Mouse (Mus musculus) neural tube, embryonic 11.5 days (tissue): ENCODE results near the gene Zfp866. TPM values are rescaled to one million over a fixed set of nuclear protein-coding genes. Genes with fewer than 3 reads are reported as not detected.

ENCODE experiments used
- ATAC-seq: fragments of 200-750 bp; cut with Nextera tagmentation; 2 replicates; pipeline ENCODE4 v1.8.0; 2017; ENCODE audit warnings: moderate number of reproducible peaks, mild to moderate bottlenecking, moderate TSS enrichment, moderate library complexity; ENCODE audit not compliant: insufficient read depth, low FRiP score, low TSS enrichment
- DNase-seq: peaks from one replicate; pipeline ENCODE4 v3.0.0-alpha.2; 2015; ENCODE audit warnings: low spot score
- H3K27ac ChIP-seq: fragments of 300-500 bp; sonication (generic); 2 replicates; pipeline ENCODE4 v1.5.1; 2014; ENCODE audit warnings: low read depth, mild to moderate bottlenecking, low read length
- H3K27me3 ChIP-seq: fragments of 300-500 bp; sonication (generic); 2 replicates; pipeline ENCODE4 v1.6.1; 2014; ENCODE audit warnings: mild to moderate bottlenecking, low read length, mixed read lengths; ENCODE audit not compliant: control insufficient read depth, insufficient read depth
- H3K36me3 ChIP-seq: fragments of 300-500 bp; sonication (generic); 2 replicates; pipeline ENCODE4 v1.6.1; 2014; ENCODE audit warnings: mild to moderate bottlenecking, low read length, moderate library complexity, mixed read lengths; ENCODE audit not compliant: control insufficient read depth, insufficient read depth
- H3K4me1 ChIP-seq: fragments of 300-500 bp; sonication (generic); 2 replicates; pipeline ENCODE4 v1.6.1; 2014; ENCODE audit warnings: low read length, mixed read lengths; ENCODE audit not compliant: control insufficient read depth, insufficient read depth
- H3K4me2 ChIP-seq: fragments of 300-500 bp; sonication (generic); 2 replicates; pipeline ENCODE4 v1.6.1; 2014; ENCODE audit warnings: low read depth, mild to moderate bottlenecking, moderate library complexity
- H3K4me3 ChIP-seq: fragments of 300-500 bp; sonication (generic); 2 replicates; pipeline ENCODE4 v1.5.1; 2014; ENCODE audit warnings: low read depth, low read length
- H3K9ac ChIP-seq: fragments of 300-500 bp; sonication (generic); 2 replicates; pipeline ENCODE4 v1.6.1; 2014; ENCODE audit warnings: mild to moderate bottlenecking, low read length
- H3K9me3 ChIP-seq: fragments of 300-500 bp; sonication (generic); 2 replicates; pipeline ENCODE4 v1.6.1; 2016; ENCODE audit warnings: low read length; ENCODE audit not compliant: control insufficient read depth
- WGBS: fragments of 180-500 bp; shearing (Covaris S2); extraction: QIAGEN DNeasy Blood & Tissue Kit; methylation state at CpG from one replicate; pipeline ENCODE4 v1.1.7; 2014; 5-methylcytosine and 5-hydroxymethylcytosine counted together
- polyA plus RNA-seq: library from polyadenylated mRNA; unstranded; fragments of >200 nt; fragmentation: Nextera tagmentation; extraction: Ambion mirVana; gene quantifications from 2 replicates; pipeline ENCODE4 v1.2.1, GENCODE M21; 2014

Zfp866 gene
- polyA plus RNA-seq, 1 experiment from 2014 or later = 42.0 TPM

DNA sequence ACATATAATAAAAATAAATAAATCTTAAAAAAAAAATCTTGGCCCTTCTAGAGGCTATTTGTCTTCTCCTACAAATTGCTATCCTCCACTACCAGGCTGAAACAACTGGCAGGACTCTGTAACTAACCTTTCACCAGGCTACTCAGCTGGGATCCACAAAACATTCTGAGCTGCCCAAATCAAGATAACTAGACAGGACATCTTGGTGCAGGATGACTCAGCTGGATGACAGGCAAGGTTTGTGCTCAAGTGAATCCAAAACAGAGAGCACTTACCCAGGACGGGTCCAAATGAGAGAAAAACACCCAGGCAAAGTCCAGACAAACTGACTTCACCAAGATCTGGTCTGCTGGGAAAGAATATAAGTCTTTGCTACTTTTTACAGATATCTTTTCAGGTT is 55.5 kb downstream of the Zfp866 start:
- Histone ChIP-seq H3K4me1 (no peaks in the 10 kb centered on the region), H3K4me3 (no peak overlapping the region), H3K36me3 (no peaks in the 10 kb centered on the region), H3K27ac (no peak overlapping the region), H3K4me2 (no peak overlapping the region), H3K9ac (no peak overlapping the region), H3K9me3 (no peaks in the 10 kb centered on the region), H3K27me3 (no peaks in the 10 kb centered on the region)
- no peak for ATAC-seq
- no peak for DNase-seq
- 81% methylated on average over 1 of the region's 1 CpGs for WGBS

DNA sequence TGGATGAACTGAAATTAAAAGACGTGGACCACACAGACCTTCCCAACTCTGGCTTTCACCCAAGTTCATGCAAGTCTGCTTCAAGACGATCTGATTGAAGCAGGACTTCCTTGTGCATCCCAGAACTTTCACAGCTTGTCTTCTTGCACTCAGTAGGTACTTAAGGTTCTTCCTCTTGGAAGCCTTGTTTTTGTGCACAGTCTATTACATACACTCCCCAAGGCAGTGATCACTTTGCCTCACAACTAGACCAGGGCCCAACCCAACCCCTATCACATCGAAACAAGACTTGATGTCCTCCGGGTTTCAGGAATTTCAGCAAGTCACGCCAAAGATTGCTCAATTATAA is 73.8 kb downstream of the Zfp866 start:
- H3K4me3 ChIP-seq = peak overlapping the region; percentile 82

DNA sequence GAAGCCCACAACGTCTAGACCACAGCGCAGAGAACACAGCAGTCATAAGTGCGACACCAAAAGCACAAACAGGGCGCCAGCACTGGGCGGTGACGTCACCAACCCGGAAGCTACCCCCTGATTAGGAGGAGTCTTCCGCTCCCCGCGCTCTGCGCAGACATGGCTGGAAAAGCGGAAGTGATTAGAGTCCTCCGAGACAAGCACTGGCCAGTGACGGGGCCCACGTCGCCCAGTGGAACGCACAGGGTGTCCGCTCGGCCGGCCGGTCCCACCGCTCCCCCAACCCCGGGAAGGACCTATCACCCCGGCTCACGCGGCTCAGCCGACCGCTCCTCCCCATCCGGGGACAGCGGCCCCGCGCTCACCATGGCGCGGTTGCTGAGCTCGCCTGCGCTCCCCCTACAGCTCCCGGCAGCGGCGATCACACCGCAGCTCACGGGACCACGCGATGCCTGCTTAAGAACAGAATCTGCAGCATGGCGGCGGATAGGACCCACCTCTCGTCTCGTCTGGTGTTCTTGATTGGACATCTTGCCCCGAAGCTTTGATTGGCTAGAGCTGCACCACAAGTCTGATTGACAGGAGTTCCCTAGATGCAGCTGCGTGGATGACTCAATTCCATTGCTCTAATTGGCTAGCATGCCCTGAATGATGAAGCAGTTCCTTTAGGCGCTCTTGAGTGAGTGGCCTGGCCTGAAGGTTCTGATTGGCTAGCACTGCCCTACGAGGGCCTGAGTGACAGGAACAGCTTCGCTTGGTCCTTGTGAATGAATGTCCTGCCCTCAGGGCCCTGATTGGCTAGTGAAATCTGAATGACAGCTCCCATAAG is 74.4 kb downstream of the Zfp866 start:
- peaks cover 5% of the 10 kb centered on the region; the same call in 1 of the 2 replicates for H3K4me1 ChIP-seq
- no peaks in the 10 kb centered on the region for H3K9me3 ChIP-seq
- H3K27me3 ChIP-seq = no peaks in the 10 kb centered on the region
- WGBS = under 1% methylated on average over 52 of the region's 52 CpGs
- peak overlapping the region; percentile 48 for H3K4me2 ChIP-seq
- H3K36me3 ChIP-seq = no peaks in the 10 kb centered on the region
- peak overlapping the region; percentile 82 for H3K4me3 ChIP-seq
- H3K27ac ChIP-seq = peak overlapping the region; percentile 99
- peak overlapping the region; percentile 96 for H3K9ac ChIP-seq
- peak; percentile 99 for ATAC-seq
- DNase-seq = peak; percentile 93

More for the DNA sequence above, 73.8 kb downstream of the Zfp866 start:
- no peaks in the 10 kb centered on the region for H3K27me3 ChIP-seq
- no peaks in the 10 kb centered on the region for H3K9me3 ChIP-seq
- WGBS = 50% methylated on average over 5 of the region's 5 CpGs
- no peak for DNase-seq
- no peaks in the 10 kb centered on the region for H3K36me3 ChIP-seq
- H3K4me1 ChIP-seq = peaks cover 5% of the 10 kb centered on the region; the same call in 1 of the 2 replicates
- ATAC-seq = peak; percentile 16
- no peak overlapping the region for H3K27ac ChIP-seq
- H3K4me2 ChIP-seq = peak overlapping the region; percentile 48
- 0 out of 2 replicates have a peak overlapping the region, but pooled peaks have one; percentile 4 for H3K9ac ChIP-seq

GRCm38 (mm10) chr8:69715366-69715765 is 75.6 kb downstream of the Zfp866 start:
- Histone ChIP-seq H3K4me3 (peak overlapping the region; percentile 2; the same call in 1 of the 2 replicates), H3K4me1 (peaks cover 5% of the 10 kb centered on the region; the same call in 1 of the 2 replicates), H3K27me3 (no peaks in the 10 kb centered on the region), H3K27ac (no peak overlapping the region), H3K9ac (no peak overlapping the region), H3K9me3 (no peaks in the 10 kb centered on the region), H3K36me3 (no peaks in the 10 kb centered on the region), H3K4me2 (peak overlapping the region; percentile 41)
- no peak for DNase-seq
- 88% methylated on average over 6 of the region's 6 CpGs for WGBS
- no peak for ATAC-seq

- Histone ChIP-seq H3K4me3 (no peak overlapping the region), H3K27ac (no peak overlapping the region), H3K4me2 (no peak overlapping the region), H3K9ac (no peak overlapping the region), H3K9me3 (no peaks in the 10 kb centered on the region), H3K36me3 (peaks cover 6% of the 10 kb centered on the region), H3K4me1 (peaks cover 5% of the 10 kb centered on the region; the same call in 1 of the 2 replicates), H3K27me3 (no peaks in the 10 kb centered on the region)
- 95% methylated on average over 8 of the region's 8 CpGs for WGBS
- ATAC-seq (no peak), DNase-seq (no peak)
Measured at GRCm38 (mm10) chr8:69713516-69713915, 77.5 kb downstream of the Zfp866 start.

Other genes with a start within 250 kb of the Zfp866 start
- 34.4 and 35.2 TPM in 2 replicates for gene Zfp868, start 165.6 kb downstream of the Zfp866 start, polyA plus RNA-seq
- 1.8 and 2.6 TPM in 2 replicates for gene Zfp964, start 136.7 kb downstream of the Zfp866 start, polyA plus RNA-seq
- gene Zfp869, start 80.5 kb downstream of the Zfp866 start, polyA plus RNA-seq = 37.0 and 37.1 TPM in 2 replicates
- 7.6 and 8.8 TPM in 2 replicates for gene Zfp963, start 41.2 kb downstream of the Zfp866 start, polyA plus RNA-seq
- 0.36 TPM in 1 of 2 replicates, not detected in the other for gene Gm20422, start 16.3 kb downstream of the Zfp866 start, polyA plus RNA-seq
- 47.7 and 50.1 TPM in 2 replicates for gene Atp13a1, start within 50 bp of the Zfp866 start, polyA plus RNA-seq
- gene Gmip, start 17.5 kb upstream of the Zfp866 start, polyA plus RNA-seq = 10.9 and 14.2 TPM in 2 replicates
- 0.73 and 1.2 TPM in 2 replicates for gene Lpar2, start 31.3 kb upstream of the Zfp866 start, polyA plus RNA-seq
- gene Pbx4, start 41.3 kb upstream of the Zfp866 start, polyA plus RNA-seq = 28.8 and 31.2 TPM in 2 replicates
- 0.47 and 0.86 TPM in 2 replicates for gene Cilp2, start 96.5 kb upstream of the Zfp866 start, polyA plus RNA-seq
- gene Tssk6, start 111.0 kb upstream of the Zfp866 start, polyA plus RNA-seq = 4.1 and 4.8 TPM in 2 replicates
- 151 and 161 TPM in 2 replicates for gene Ndufa13, start 111.4 kb upstream of the Zfp866 start, polyA plus RNA-seq
- gene Yjefn3, start 111.5 kb upstream of the Zfp866 start, polyA plus RNA-seq = 3.7 and 5.0 TPM in 2 replicates
- gene Gatad2a, start 205.2 kb upstream of the Zfp866 start, polyA plus RNA-seq = 80.7 and 92.7 TPM in 2 replicates